Mouse (Mus musculus): ENCODE data around the gene Inpp4b.

The Inpp4b gene

GRCm38 (mm10) chr8:81463762-81464161 lies 121.4 kb downstream of the Inpp4b start:
- DNase-seq (ENCODE audit: extremely low read depth, low read depth) = no peak

DNA sequence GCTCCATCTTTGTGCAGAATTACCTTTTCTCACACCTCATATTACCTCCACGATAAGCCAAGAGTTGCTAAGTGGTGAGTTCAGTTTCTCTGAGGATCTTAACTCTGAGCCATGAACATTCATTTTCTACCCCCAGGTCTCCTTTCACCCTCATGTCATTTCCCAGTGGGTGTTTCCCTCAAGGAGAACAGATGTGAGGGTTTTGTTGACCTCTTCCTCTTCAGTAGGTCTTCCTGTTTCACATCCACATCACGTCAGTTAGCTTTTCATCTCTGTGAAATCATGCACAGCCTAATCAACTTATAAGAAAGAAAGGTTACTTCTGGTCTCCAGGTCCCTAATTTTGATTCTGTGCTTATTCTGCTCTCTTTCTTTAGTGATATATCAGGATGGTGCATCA lies 124.4 kb downstream of the Inpp4b start:
- DNase-seq (ENCODE audit: extremely low read depth, low read depth) = no peak

DNA sequence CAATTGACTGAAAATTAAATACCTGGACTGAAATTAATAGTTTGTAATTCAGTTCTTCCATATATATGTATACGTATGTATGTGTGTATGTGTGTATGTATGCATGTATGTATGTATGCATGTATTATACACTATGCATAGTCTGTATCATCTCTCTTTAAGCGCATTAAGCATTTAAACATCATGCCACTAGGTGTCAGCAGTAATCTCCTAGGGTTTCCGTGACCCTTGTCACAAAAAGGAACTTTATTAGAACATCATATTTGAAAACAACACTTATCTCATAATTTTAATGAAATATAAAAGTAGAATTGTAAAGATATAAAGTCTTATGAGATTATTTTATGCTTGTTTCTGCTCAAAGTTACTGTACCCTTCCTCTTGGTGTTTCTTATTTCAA lies 136.3 kb downstream of the Inpp4b start:
- peak; percentile 41 for DNase-seq (ENCODE audit: extremely low read depth, low read depth)

GRCm38 (mm10) chr8:81483834-81484233 lies 141.5 kb downstream of the Inpp4b start:
- DNase-seq (ENCODE audit: extremely low read depth, low read depth) = no peak

- peak; percentile 56 for DNase-seq (ENCODE audit: extremely low read depth, low read depth)
These were observed 143.3 kb downstream of the Inpp4b start for GRCm38 (mm10) chr8:81485626-81486025.

- DNase-seq (ENCODE audit: extremely low read depth, low read depth) = no peak
These were observed 147.7 kb downstream of the Inpp4b start for GRCm38 (mm10) chr8:81489894-81490661.

DNA sequence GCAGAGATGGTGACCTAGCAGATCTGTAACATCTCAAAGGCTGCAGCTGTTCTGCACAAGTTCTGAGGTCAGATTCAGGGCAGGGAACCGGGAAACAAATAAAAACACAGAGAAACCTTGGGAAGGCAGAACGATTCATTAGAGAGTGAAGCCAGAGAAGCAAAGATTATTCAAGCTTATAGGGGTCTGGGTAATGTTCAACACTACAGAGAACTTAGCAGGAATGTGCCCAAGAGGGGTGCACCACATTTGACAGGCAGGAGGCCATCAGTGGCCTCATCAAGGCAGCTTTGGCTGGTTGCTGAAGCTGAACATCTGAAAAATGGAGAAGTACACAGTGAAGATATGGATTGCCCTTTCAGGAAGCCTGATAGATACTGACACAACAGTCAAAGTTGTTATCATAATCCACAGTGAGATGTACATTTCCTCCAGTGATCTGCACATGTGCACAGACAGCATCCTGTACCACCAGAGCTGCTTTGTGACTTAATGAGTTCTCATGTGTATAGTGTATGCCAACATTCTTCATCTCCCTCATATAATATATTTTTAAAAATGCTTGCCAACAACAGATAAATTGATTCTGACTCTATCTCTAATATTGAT lies 148.8 kb downstream of the Inpp4b start:
- DNase-seq (ENCODE audit: extremely low read depth, low read depth) = peak; percentile 91

DNA sequence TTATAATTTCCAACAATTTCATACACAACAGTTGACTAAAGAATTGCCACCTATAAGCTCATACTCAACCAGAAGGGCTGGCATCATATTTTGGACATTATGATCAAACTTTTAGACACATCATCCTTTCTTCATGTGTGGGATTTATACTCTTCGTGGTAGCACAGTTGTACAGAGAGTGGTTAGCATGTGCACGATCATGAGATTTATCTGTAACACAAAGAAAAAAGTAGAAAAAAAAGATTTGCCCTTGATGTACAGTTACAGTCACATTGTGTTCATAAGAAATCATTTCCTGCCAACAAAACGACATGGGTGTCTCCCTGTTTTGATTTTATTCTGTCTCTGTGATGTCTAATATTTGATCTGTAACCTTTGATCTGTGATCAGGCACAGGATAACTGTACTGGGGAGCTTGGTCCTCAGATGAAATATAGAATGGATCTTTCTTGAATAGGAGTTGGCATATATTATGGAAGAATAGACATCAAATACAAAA lies 149.4 kb downstream of the Inpp4b start:
- DNase-seq (ENCODE audit: extremely low read depth, low read depth) = no peak

DNA sequence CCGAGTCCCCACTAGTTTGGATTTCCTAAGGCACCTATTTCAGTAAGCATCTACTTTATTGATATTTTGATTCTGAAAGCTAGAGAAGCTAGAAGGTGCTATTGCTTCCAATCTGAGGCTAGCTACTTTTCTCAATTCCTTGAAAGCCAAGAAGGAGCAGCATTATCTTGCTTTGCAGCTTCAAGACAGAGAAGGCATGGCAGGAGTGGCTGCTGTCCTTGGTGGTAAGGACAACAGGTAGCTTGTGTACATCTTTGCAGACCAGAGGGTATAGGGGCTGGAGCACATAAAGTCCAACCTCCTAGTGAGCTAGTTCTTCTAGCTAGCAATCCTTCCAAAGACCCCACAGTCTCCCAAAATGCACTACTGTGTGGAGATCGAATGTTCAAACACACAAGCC lies 152.5 kb downstream of the Inpp4b start:
- DNase-seq (ENCODE audit: extremely low read depth, low read depth) = no peak

- peak; percentile 26 for DNase-seq (ENCODE audit: extremely low read depth, low read depth)
These were observed 155.3 kb downstream of the Inpp4b start for GRCm38 (mm10) chr8:81497646-81498045.

GRCm38 (mm10) chr8:81502216-81502615 lies 159.9 kb downstream of the Inpp4b start:
- DNase-seq (ENCODE audit: extremely low read depth, low read depth) = peak; percentile 60

- DNase-seq (ENCODE audit: extremely low read depth, low read depth) = no peak
These were observed 160.6 kb downstream of the Inpp4b start for GRCm38 (mm10) chr8:81502982-81503381.

DNA sequence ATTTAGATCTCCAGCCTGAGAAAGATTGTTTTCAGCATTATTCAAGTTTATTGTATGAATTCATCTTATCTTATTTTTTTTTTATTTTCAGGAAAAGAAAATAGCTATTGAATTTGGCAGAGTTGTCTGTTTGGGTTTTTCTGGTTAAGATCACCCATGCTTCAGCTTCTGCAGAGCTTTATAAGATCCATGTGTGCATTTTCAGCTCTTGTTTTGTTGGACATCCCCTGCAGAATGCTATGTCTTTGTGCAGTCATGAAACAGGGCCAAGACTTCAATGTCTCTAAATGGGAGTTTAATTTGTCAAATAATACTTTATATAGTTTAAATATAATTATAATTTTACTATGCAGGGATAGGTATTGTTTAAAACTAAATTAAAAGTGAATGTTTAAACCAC lies 170.5 kb downstream of the Inpp4b start:
- DNase-seq (ENCODE audit: extremely low read depth, low read depth) = no peak

- no peak for DNase-seq (ENCODE audit: extremely low read depth, low read depth)
These were observed 172.1 kb downstream of the Inpp4b start for GRCm38 (mm10) chr8:81514425-81514824.

DNA sequence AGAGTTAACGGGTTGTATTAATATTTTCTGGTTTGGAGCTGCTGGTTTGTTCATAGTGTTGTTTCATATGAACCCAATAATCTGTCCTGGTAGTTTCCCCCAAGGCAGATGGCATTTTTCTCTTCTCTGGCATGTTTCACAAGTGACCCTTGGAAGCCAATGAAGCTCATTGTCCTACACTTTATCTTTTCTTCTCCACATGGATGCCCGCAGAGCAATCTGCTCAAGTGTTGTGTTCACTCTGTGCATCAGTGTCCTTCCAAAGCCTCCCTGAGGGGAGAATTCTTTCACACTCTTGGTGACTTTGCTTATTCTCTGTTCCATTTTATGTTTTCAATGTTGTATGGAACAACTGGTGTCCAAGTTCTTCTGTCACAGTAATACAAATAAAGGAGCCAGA lies 179.7 kb downstream of the Inpp4b start:
- no peak for DNase-seq (ENCODE audit: extremely low read depth, low read depth)

DNA sequence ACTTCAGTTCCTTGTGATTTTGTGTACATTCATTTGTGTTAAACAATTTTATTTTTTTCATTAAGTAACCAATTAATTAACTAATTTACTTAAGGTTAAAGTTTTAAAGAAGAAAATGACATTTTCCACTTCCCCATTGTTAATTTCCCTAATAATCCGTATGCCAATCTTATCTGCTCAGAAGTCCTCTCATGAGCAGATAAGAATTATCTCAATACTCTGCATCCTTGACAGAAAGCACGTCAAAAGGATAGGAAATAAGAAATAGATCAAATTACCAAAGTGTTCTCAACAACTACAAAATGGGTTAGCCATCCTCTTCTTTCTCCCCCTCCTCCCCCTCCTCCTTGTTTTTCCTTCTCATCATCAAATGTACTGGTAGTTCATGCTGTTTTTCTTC lies 182.2 kb downstream of the Inpp4b start:
- DNase-seq (ENCODE audit: extremely low read depth, low read depth) = no peak

GRCm38 (mm10) chr8:81527661-81528060 lies 185.3 kb downstream of the Inpp4b start:
- DNase-seq (ENCODE audit: extremely low read depth, low read depth) = no peak

DNA sequence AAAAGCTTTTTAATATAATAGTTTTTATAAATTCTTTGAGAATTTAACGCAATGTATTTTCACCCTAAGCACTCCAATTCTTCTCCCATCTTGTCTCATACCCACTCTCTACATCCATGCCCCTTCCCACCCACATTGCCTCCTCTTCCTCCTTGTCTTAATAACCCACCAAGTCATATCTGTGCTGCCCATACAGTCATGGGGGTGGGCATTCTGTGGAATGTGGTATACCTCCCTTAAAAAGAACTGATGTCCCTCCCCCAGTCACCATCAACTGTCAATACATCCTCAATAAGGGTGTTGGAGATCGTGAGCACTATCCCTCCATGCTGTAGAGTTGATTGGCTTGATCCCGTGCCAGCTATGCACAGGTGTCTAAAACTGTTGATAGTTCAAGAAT lies 196.0 kb downstream of the Inpp4b start:
- peak; percentile 15 for DNase-seq (ENCODE audit: extremely low read depth, low read depth)

- DNase-seq (ENCODE audit: extremely low read depth, low read depth) = no peak
These were observed 216.2 kb downstream of the Inpp4b start for GRCm38 (mm10) chr8:81558550-81558949.

GRCm38 (mm10) chr8:81562405-81562804 lies 220.0 kb downstream of the Inpp4b start:
- no peak for DNase-seq (ENCODE audit: extremely low read depth, low read depth)

DNA sequence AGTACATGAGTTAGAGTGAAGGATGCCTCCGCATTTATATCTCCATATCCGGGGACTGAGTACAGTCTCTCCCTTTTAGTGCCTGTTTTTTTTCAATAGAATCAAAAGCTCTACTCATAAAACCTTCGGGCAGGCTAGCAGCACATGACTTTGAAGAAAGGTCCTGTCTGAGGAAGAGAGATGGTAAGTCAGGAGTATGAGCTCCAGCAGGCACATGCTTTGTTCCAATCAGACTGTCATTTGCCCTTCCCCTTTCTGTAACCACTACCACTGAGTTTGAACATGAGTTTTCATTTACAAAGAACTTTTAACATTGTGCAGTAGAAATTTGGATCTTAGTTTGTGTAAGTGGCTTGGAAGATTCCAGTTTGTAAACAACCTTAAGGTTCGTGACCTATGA lies 223.1 kb downstream of the Inpp4b start:
- DNase-seq (ENCODE audit: extremely low read depth, low read depth) = no peak

- no peak for DNase-seq (ENCODE audit: extremely low read depth, low read depth)
These were observed 230.2 kb downstream of the Inpp4b start for GRCm38 (mm10) chr8:81572319-81573104.
